Mouse (Mus musculus): ENCODE results near the gene Hipk2. TPM values are rescaled to one million over a fixed set of nuclear protein-coding genes. Genes with fewer than 3 reads are reported as not detected.

Hipk2 gene
- polyA plus RNA-seq, 1 experiment from 2014 or later: 46.9 TPM

DNA sequence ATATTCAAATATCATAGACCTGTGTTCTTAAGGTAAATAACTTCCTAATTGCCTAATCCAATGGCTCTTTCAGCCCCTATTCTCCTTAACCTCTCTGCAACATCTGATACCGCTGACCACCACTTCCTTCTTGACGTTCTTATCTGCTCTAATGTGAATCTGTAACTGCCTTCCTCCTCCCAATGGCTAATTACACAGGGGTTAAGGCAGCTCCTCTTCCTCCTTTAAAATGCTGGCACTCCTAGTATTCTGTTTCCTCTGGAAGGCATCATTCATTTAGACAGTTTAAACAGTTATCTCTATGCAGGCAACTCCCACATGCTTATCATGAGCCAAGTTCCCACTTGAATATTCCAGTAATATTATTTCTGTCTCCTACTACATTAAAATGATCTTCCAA lies 54.3 kb downstream of the Hipk2 start:
- WGBS: 89% methylated on average over 2 of the region's 2 CpGs
- H3K4me1 ChIP-seq (replicated peaks): no peaks in the 10 kb centered on the region

DNA sequence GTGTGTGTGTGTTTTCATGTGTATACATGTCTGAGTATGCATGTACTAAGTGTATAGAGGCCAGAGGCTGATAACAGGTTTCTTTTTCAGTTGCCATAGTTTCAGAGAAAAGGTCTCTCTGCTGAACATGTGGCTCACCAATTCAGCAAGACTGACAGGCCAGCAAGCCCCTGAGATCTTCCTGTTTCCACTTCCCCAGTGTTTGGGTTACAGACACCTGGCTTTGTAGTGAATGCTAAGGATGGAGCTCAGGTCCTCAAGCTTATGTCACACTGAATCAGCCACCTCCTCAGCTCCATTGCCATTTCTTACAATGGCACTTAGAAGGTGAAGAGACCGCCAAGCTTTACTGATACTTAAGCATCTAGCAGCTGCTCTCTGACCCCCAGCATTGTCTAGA lies 55.1 kb downstream of the Hipk2 start:
- Histone ChIP-seq H3K4me1 (replicated peaks) (0 out of 2 replicates have a peak, but pooled peaks cover 3% of the 10 kb centered on the region), H3K27ac (no peak overlapping the region), H3K4me3 (replicated peaks) (no peak overlapping the region), H3K9me3 (no peaks in the 10 kb centered on the region), H3K9ac (replicated peaks) (no peak overlapping the region), H3K4me2 (replicated peaks) (no peak overlapping the region), H3K27me3 (no peaks in the 10 kb centered on the region), H3K36me3 (peaks cover 37% of the 10 kb centered on the region)
- no peak for ATAC-seq
- 89% methylated on average over 1 of the region's 1 CpGs for WGBS

More for the DNA sequence above, 54.3 kb downstream of the Hipk2 start:
- H3K4me3 ChIP-seq (replicated peaks): no peak overlapping the region
- no peak overlapping the region for H3K27ac ChIP-seq
- H3K9ac ChIP-seq (replicated peaks): no peak overlapping the region
- H3K9me3 ChIP-seq: no peaks in the 10 kb centered on the region
- ATAC-seq: no peak
- peaks cover 29% of the 10 kb centered on the region for H3K36me3 ChIP-seq
- no peaks in the 10 kb centered on the region for H3K27me3 ChIP-seq
- H3K4me2 ChIP-seq (replicated peaks): no peak overlapping the region

DNA sequence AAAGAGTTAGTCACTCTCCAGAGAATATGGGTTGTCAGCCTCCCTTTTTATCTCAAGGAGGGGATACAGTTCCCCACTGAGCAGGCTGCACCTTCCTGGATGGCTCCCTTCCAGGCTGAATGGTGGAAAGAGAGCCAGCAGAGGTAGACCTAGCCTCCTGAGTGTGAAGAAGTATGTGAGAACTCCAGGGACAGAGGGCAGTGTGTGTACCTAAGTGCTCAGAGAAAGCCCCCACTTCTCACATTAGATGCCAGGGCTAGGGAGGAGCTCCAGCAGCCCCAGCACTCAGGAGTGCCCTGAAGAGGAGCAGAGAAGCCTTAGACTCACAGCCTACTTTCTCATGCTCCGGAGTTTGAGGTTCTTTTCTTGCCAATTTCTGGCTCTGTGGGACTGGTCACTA lies 59.7 kb downstream of the Hipk2 start:
- Histone ChIP-seq H3K27me3 (no peaks in the 10 kb centered on the region), H3K36me3 (peaks cover 53% of the 10 kb centered on the region), H3K9me3 (no peaks in the 10 kb centered on the region), H3K4me3 (replicated peaks) (no peak overlapping the region), H3K4me1 (replicated peaks) (peaks cover 4% of the 10 kb centered on the region; the same call in 1 of the 2 replicates), H3K4me2 (replicated peaks) (no peak overlapping the region), H3K9ac (replicated peaks) (no peak overlapping the region), H3K27ac (no peak overlapping the region)
- 100% methylated on average over 1 of the region's 1 CpGs for WGBS
- no peak for ATAC-seq

DNA sequence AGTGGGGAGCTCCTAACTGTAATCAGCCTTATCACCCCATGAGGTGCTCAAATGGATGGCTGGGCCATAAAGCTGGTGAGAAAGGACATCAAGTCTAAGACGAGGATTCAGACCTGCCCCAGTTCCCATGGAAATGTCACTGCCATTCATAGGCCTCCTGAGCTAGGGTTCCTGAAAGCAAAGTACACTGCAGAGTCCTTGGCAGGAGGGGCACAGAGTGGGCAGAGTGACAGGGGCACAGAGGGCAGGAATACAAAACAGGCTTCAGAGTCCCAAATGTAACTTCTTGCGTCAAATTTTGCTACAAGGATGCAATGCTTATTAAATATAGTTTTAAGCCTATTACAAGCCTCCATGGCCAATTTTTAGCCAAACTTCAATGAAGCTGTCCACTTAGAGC lies 60.4 kb downstream of the Hipk2 start:
- Histone ChIP-seq H3K9me3 (no peaks in the 10 kb centered on the region), H3K36me3 (peaks cover 58% of the 10 kb centered on the region), H3K9ac (replicated peaks) (no peak overlapping the region), H3K27me3 (no peaks in the 10 kb centered on the region), H3K4me3 (replicated peaks) (no peak overlapping the region), H3K4me1 (replicated peaks) (peaks cover 9% of the 10 kb centered on the region; the same call in 1 of the 2 replicates), H3K27ac (no peak overlapping the region), H3K4me2 (replicated peaks) (no peak overlapping the region)
- no peak for ATAC-seq
- 82% methylated on average over 2 of the region's 2 CpGs for WGBS

DNA sequence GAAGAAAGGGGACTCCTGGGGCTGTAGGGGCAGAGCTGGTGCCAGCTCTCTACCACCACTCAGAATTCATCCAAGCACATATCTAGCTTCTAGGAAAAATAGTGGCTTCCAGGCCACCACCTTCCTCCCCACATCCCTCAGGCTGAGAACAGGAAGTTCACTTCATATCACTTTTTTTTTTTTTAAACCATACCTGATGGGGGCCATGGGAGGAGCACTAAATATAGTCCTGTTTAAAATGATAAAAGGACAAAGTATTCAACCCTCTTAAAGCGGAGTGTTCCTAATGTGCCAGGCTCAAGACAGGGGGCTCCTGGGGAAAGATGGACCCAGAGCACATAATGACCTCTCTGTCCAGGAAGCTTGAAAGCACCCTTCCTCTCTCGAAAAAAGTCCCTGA lies 61.3 kb downstream of the Hipk2 start:
- Histone ChIP-seq H3K4me2 (replicated peaks) (no peak overlapping the region), H3K27ac (no peak overlapping the region), H3K9me3 (no peaks in the 10 kb centered on the region), H3K27me3 (no peaks in the 10 kb centered on the region), H3K4me1 (replicated peaks) (peaks cover 16% of the 10 kb centered on the region), H3K9ac (replicated peaks) (no peak overlapping the region), H3K36me3 (peaks cover 58% of the 10 kb centered on the region), H3K4me3 (replicated peaks) (no peak overlapping the region)
- WGBS: 94% methylated on average over 2 of the region's 2 CpGs
- no peak for ATAC-seq

DNA sequence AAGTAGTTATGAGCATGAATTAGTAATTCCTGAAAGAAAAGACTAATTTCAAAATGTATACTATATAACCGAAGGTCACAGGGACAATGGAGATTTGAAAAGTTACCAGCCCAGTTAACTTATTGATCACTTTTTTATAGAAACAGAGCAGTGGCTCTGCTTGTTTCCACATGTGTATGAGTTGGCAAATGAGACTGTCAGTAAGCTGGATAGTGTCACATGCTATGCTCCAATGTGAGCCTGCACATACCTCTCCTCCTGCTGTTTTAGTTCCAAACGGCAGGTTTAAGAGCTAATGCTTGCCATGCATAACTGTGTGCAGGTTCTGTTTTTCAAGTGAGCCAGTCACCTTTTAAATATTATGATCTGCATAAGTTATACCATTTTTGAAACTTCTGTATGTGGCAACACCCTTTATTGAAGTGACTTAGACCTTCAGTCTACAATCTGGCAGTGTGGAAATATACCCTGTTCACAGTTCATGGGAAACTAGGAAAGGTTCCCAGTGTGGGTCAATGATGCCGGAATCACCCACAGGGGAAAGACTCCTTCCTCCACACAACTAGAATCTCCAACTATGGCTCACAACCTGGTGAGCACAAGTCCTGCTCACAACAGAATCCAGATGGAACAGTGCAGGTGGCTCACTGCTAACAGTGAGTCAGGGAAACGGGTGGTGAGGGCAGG lies 64.4 kb downstream of the Hipk2 start:
- ATAC-seq: no peak
- H3K9me3 ChIP-seq: no peaks in the 10 kb centered on the region
- peaks cover 32% of the 10 kb centered on the region for H3K4me1 ChIP-seq (replicated peaks)
- no peaks in the 10 kb centered on the region for H3K27me3 ChIP-seq
- H3K9ac ChIP-seq (replicated peaks): no peak overlapping the region
- H3K4me3 ChIP-seq (replicated peaks): no peak overlapping the region
- no peak overlapping the region for H3K4me2 ChIP-seq (replicated peaks)
- peaks cover 28% of the 10 kb centered on the region for H3K36me3 ChIP-seq
- 89% methylated on average over 4 of the region's 4 CpGs for WGBS
- H3K27ac ChIP-seq: no peak overlapping the region

DNA sequence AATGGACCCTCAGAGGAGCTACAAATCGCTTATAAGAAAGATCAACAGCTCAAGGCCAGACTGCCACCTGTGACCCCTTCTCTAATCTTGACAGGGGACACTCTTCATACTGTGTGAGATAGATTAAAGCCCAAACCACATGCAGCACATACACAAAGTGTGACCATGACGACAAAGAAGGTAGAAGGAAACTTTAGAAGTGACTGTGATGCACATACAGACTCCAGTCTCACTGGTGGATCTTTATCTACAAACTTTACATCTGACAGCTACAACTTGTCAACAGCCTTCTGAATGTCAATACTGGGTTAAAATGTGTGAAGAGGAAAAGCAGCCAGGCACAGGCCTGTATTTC lies 65.9 kb downstream of the Hipk2 start:
- H3K27ac ChIP-seq: no peak overlapping the region
- H3K27me3 ChIP-seq: no peaks in the 10 kb centered on the region
- H3K4me2 ChIP-seq (replicated peaks): no peak overlapping the region
- 54% methylated on average over 2 of the region's 2 CpGs for WGBS
- ATAC-seq: no peak
- H3K4me1 ChIP-seq (replicated peaks): peaks cover 28% of the 10 kb centered on the region
- H3K4me3 ChIP-seq (replicated peaks): no peak overlapping the region
- peaks cover 22% of the 10 kb centered on the region for H3K36me3 ChIP-seq
- H3K9ac ChIP-seq (replicated peaks): no peak overlapping the region
- H3K9me3 ChIP-seq: no peaks in the 10 kb centered on the region

DNA sequence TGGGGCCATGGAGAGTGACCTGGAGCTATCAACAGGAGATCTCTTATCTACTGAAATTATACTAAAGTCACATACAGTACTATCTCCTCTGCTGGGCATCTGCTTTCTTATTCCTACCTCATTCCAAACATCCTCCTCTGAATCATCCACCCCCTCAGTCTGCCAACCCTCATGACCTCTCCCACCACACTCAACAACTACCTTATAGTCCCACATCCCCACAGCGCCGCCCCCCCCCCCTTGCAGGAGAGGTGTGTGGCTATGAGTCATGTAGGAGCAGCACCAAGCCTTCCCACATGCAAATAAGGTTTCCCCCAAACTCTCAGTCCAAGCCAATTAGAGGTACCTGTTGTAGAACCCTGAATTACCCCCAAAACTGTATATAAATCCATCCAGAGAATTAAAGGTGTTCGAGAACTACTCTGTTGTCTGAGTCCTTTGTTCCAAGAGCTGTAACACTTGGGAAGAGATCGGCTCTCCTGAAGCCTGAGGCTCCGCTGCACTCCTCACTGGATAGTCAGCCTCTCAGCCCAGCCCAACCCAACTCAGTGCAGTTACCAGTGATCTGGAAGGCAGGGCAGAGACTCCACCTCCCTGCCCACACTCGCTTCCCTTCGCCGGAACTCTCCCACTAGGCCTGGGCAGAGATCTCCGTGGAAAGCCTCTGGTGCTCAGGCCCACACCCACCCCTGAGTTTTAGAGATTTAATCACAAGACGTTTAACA lies 66.4 kb downstream of the Hipk2 start:
- no peak overlapping the region for H3K4me2 ChIP-seq (replicated peaks)
- no peak overlapping the region for H3K9ac ChIP-seq (replicated peaks)
- peaks cover 25% of the 10 kb centered on the region for H3K36me3 ChIP-seq
- H3K9me3 ChIP-seq: no peaks in the 10 kb centered on the region
- 69% methylated on average over 10 of the region's 10 CpGs for WGBS
- H3K4me1 ChIP-seq (replicated peaks): peaks cover 28% of the 10 kb centered on the region
- H3K27me3 ChIP-seq: no peaks in the 10 kb centered on the region
- H3K4me3 ChIP-seq (replicated peaks): no peak overlapping the region
- H3K27ac ChIP-seq: no peak overlapping the region
- peak; percentile 60 for ATAC-seq

DNA sequence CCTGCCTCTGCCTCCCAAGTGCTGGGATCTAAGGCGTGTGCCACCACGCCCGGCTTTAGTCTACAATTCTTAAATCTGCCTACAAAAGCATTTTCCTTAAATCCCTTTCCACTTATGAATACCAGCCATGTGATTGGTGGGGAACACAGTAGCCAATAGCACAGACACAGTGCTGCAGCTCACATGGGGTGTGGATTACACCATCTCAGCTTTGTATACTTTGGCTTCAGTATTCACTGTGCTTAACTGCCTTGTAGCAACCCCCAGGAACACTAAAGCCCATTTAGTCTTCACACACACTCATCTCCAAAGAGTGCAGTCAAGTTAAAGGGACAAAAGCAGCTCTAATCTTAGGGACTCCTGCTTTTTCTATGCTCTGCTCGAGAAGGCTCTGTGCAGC lies 67.6 kb downstream of the Hipk2 start:
- Histone ChIP-seq H3K36me3 (peaks cover 18% of the 10 kb centered on the region), H3K9me3 (no peaks in the 10 kb centered on the region), H3K27ac (no peak overlapping the region), H3K4me1 (replicated peaks) (peaks cover 36% of the 10 kb centered on the region), H3K27me3 (no peaks in the 10 kb centered on the region), H3K4me2 (replicated peaks) (no peak overlapping the region), H3K9ac (replicated peaks) (no peak overlapping the region), H3K4me3 (replicated peaks) (no peak overlapping the region)
- no peak for ATAC-seq
- 68% methylated on average over 4 of the region's 4 CpGs for WGBS

DNA sequence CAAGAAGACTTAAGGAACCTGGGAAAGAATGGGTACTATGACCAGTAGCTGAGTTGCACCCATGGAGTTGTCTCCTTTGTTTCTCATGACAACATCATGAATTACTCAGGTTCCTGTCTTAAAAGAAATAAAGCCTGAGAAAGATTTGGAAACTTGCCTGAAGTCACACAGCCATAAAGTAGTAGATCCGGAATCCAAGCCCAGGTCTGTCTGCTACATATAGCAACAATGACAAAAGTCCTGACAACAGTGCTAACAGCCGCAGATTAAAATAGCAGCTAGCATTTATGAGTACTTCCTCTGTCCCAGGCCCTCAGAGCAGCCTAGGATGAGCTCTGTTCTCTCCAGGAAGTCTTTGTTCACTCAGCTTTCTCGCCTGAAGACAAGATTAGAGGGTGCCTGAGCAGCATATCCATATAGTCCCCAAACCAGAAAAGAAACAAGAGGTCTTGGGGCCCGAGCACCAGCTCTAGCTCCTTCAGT lies 69.0 kb downstream of the Hipk2 start:
- no peak for ATAC-seq
- H3K4me2 ChIP-seq (replicated peaks): no peak overlapping the region
- 93% methylated on average over 4 of the region's 4 CpGs for WGBS
- no peaks in the 10 kb centered on the region for H3K9me3 ChIP-seq
- no peaks in the 10 kb centered on the region for H3K27me3 ChIP-seq
- H3K36me3 ChIP-seq: peaks cover 24% of the 10 kb centered on the region
- H3K4me1 ChIP-seq (replicated peaks): peaks cover 47% of the 10 kb centered on the region
- no peak overlapping the region for H3K27ac ChIP-seq
- H3K9ac ChIP-seq (replicated peaks): no peak overlapping the region
- H3K4me3 ChIP-seq (replicated peaks): no peak overlapping the region

DNA sequence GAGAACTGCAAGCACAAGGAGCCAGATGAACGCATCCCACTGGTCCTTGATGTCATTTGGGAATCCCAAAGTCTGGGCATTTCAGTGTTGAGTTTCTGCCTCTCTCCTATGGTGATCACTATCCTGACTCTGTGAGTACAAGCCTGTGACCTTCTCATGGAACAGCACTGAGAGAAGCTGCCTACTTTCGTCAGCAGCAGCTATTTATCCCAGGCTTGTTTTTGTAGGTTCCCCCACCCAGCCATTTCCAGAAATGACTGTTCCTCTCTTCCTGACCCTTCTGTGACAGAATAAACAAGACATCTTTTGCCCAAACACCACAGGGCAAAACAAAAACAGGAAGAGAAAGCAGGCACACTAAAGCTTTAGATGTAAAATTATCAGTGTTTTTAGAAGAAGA lies 70.4 kb downstream of the Hipk2 start:
- no peak overlapping the region for H3K9ac ChIP-seq (replicated peaks)
- peaks cover 52% of the 10 kb centered on the region for H3K4me1 ChIP-seq (replicated peaks)
- peaks cover 14% of the 10 kb centered on the region for H3K36me3 ChIP-seq
- H3K27ac ChIP-seq: no peak overlapping the region
- no peak for ATAC-seq
- no peak overlapping the region for H3K4me3 ChIP-seq (replicated peaks)
- no peaks in the 10 kb centered on the region for H3K9me3 ChIP-seq
- no peaks in the 10 kb centered on the region for H3K27me3 ChIP-seq
- H3K4me2 ChIP-seq (replicated peaks): no peak overlapping the region
- WGBS: 87% methylated on average over 2 of the region's 2 CpGs

DNA sequence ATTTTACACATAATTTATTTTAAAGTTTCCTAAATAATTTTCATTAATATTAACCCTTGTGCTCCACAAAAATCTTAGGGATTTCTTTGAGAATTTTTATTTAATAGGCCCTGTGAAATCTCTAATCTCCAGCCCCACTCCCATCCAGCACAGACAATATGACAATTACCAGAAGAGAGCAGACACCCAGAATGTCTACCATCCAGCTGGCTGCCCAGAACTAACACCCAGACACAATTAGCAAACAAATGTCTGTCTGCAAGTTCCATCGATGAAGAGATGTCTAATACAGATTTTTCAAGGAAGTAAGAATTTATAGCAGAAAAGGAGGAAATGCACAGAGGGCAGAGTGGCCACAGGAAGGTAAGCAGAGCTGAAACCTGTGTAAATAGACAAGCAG lies 74.7 kb downstream of the Hipk2 start:
- Histone ChIP-seq H3K27me3 (no peaks in the 10 kb centered on the region), H3K4me3 (replicated peaks) (no peak overlapping the region), H3K9me3 (no peaks in the 10 kb centered on the region), H3K27ac (no peak overlapping the region), H3K4me1 (replicated peaks) (peaks cover 37% of the 10 kb centered on the region), H3K4me2 (replicated peaks) (no peak overlapping the region), H3K36me3 (peaks cover 14% of the 10 kb centered on the region), H3K9ac (replicated peaks) (no peak overlapping the region)
- 79% methylated on average over 1 of the region's 1 CpGs for WGBS
- ATAC-seq: no peak

All from midbrain, embryonic 13.5 days (tissue).